Mouse (Mus musculus) midbrain, embryonic 13.5 days (tissue): ENCODE data around the gene Olfr459. TPM values are rescaled to one million over a fixed set of nuclear protein-coding genes. Genes with fewer than 3 reads are reported as not detected.

ENCODE experiments used
- ATAC-seq: fragments of 200-750 bp; cut with Nextera tagmentation; 2 replicates; pipeline ENCODE4 v1.8.0; 2017; ENCODE audit warnings: mild to moderate bottlenecking, moderate TSS enrichment, moderate library complexity
- H3K27ac ChIP-seq: fragments of 300-500 bp; sonication (generic); 2 replicates; pipeline ENCODE4 v1.5.1; 2015; ENCODE audit warnings: inconsistent platforms, mild to moderate bottlenecking, moderate library complexity
- H3K27me3 ChIP-seq: fragments of 300-500 bp; sonication (generic); 2 replicates; pipeline ENCODE4 v1.6.1; 2015; ENCODE audit warnings: mild to moderate bottlenecking, inconsistent platforms
- H3K36me3 ChIP-seq: fragments of 300-500 bp; sonication (generic); 2 replicates; pipeline ENCODE4 v1.6.1; 2015; ENCODE audit warnings: mild to moderate bottlenecking, inconsistent platforms
- H3K4me1 ChIP-seq: fragments of 300-500 bp; sonication (generic); replicated peaks from 2 replicates; pipeline ENCODE4 v1.6.1; 2015; ENCODE audit warnings: inconsistent platforms
- H3K4me2 ChIP-seq: fragments of 300-500 bp; sonication (generic); replicated peaks from 2 replicates; pipeline ENCODE4 v1.6.1; 2015; ENCODE audit warnings: moderate library complexity, mild to moderate bottlenecking, inconsistent platforms
- H3K4me3 ChIP-seq: fragments of 300-500 bp; sonication (generic); replicated peaks from 2 replicates; pipeline ENCODE4 v1.5.1; 2015; ENCODE audit warnings: mild to moderate bottlenecking, inconsistent platforms
- H3K9ac ChIP-seq: fragments of 300-500 bp; sonication (generic); replicated peaks from 2 replicates; pipeline ENCODE4 v1.6.1; 2015; ENCODE audit warnings: mild to moderate bottlenecking, inconsistent platforms
- H3K9me3 ChIP-seq: fragments of 300-500 bp; sonication (generic); 2 replicates; pipeline ENCODE4 v1.6.1; 2016; ENCODE audit warnings: mild to moderate bottlenecking, inconsistent platforms
- WGBS: fragments of 180-500 bp; shearing (Covaris S2); methylation state at CpG from one replicate; pipeline ENCODE4 v1.1.7; 2015; 5-methylcytosine and 5-hydroxymethylcytosine counted together
- polyA plus RNA-seq: library from polyadenylated mRNA; unstranded; fragments of >200 nt; fragmentation: Nextera tagmentation; extraction: Ambion mirVana; gene quantifications from 2 replicates; pipeline ENCODE4 v1.2.1, GENCODE M21; 2015

Olfr459 gene
- polyA plus RNA-seq, 1 experiment from 2014 or later: not detected

DNA sequence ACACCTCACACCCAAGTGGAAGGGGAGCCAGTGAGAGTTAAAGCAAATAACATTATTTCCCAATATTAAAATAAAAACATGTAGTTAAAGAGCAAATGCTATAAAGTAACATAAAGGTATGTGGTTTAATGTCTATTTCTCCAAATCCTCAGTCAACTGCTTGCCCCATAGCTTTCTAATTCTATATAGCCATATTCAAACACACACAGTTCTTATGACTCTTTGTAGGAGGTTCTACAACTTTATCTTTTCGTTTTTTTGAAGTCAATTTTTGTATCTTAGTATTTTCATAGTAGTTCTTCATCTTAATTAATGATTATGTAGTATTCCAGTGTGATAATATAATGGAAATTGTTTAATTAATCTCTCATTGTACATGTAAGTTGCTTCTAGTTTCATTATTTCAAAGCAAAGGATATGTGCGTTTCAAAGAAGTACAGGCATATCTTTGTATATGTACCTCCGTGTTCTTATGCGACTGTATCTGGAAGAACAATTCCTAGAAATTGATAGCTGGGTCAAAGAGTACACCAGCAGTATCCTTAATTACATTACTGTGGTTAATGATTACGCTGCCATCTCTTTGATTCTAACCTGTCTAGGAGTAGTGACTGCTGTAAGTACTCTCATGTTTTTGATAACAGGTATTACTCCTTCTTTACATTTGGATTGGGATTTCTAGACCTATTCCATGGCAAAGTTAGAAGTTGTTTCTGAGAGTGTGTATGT, 30.1 kb downstream of the Olfr459 start:
- H3K4me3 ChIP-seq: no peak overlapping the region
- H3K4me2 ChIP-seq: no peak overlapping the region
- no peaks in the 10 kb centered on the region for H3K36me3 ChIP-seq
- no peak overlapping the region for H3K27ac ChIP-seq
- no peaks in the 10 kb centered on the region for H3K4me1 ChIP-seq
- H3K27me3 ChIP-seq: no peaks in the 10 kb centered on the region
- H3K9ac ChIP-seq: no peak overlapping the region
- ATAC-seq: no peak
- no peaks in the 10 kb centered on the region for H3K9me3 ChIP-seq
- WGBS: 77% methylated on average over 5 of the region's 5 CpGs

DNA sequence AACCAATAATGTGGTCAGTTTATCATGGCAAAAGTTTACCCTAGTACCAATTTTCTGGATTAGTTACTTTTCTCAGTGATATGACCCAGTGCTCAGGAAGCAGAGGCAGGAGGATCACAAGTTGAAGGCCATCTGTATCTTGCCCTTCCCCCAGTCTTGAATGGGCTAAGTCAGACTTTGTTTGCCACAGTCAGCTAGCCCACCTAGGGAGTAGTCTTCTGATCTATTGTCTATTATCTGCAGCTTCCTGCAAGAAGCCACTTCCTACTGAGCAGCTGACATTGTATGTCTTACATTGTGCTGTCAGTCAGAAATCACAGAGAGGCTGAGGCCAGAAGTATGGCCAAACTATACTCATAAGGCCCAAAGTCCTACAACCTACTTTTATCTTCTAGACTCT, 33.9 kb downstream of the Olfr459 start:
- Histone ChIP-seq H3K4me1 (no peaks in the 10 kb centered on the region), H3K4me3 (no peak overlapping the region), H3K4me2 (no peak overlapping the region), H3K27me3 (no peaks in the 10 kb centered on the region), H3K9ac (no peak overlapping the region), H3K27ac (no peak overlapping the region), H3K36me3 (no peaks in the 10 kb centered on the region), H3K9me3 (no peaks in the 10 kb centered on the region)
- no peak for ATAC-seq

DNA sequence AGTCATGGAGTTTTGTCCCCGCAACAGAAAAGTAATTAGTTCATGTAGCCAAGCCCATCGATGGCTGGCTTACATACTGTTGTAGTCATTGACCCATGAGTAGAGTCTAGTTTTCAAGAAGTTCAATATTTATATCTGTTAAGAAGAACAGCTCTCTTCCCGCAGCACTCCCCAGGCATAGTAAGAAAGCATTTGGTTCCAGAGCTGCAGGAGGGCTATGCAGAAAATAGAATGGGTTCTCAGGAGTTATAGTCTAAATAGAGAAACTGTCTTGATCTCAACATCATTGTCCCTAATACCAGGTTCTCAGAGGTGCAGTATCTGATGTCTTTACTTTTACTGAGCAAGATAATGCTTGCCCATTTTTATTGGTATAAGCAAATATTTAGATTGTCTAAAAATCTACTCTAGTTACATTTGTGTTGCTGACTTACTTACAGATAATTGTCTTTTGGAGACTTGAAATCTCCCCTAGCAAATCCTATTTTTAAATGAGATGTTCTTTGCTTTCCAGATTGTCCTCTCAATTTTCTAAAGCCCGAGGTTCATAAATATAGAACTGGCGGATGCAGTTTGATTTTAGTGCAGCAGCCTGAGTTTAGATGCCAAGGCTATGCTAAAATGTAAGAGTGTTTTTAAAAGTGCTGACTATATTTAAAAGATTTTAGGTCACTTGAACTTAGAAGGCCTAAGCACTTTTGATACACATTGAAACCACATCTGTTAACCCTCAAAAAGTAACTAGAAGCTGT, 40.1 kb downstream of the Olfr459 start:
- H3K9me3 ChIP-seq: no peaks in the 10 kb centered on the region
- no peaks in the 10 kb centered on the region for H3K4me1 ChIP-seq
- no peak overlapping the region for H3K4me3 ChIP-seq
- no peaks in the 10 kb centered on the region for H3K27me3 ChIP-seq
- H3K9ac ChIP-seq: no peak overlapping the region
- H3K36me3 ChIP-seq: no peaks in the 10 kb centered on the region
- WGBS: 92% methylated on average over 5 of the region's 5 CpGs
- no peak overlapping the region for H3K4me2 ChIP-seq
- no peak overlapping the region for H3K27ac ChIP-seq
- ATAC-seq: no peak

DNA sequence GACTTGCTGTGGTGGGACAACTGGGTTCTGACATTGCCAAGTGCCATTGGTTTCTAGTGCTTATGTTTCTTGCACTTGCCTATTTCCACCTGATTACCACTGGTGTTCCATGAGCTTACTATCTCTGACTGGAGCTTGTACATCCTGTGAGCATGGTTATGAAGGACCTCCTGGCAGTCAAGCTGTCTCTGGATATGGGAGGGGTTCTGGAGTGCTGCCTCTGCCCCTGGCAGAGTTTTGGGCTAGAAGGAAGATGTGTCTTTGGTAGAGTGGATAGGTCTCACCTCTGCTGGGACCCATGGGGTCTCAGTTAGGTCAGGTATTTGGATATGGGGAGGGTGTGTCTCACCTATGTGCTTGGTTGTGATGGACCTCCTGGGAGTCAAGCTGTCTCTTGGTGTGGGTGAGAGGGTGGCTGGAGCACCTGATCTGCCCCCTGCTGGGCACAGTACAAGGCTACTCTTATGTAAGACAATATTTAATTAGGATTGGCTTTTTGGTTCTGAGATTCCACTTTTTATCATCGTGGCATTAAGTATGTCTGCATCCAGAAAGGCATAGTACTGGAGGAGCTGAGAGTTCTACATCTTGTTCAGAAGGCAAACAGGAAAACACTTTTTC, 46.9 kb downstream of the Olfr459 start:
- Histone ChIP-seq H3K9ac (no peak overlapping the region), H3K4me2 (no peak overlapping the region), H3K36me3 (no peaks in the 10 kb centered on the region), H3K4me1 (no peaks in the 10 kb centered on the region), H3K9me3 (no peaks in the 10 kb centered on the region), H3K27me3 (no peaks in the 10 kb centered on the region), H3K27ac (no peak overlapping the region), H3K4me3 (no peak overlapping the region)
- no peak for ATAC-seq
- 85% methylated on average over 1 of the region's 1 CpGs for WGBS

DNA sequence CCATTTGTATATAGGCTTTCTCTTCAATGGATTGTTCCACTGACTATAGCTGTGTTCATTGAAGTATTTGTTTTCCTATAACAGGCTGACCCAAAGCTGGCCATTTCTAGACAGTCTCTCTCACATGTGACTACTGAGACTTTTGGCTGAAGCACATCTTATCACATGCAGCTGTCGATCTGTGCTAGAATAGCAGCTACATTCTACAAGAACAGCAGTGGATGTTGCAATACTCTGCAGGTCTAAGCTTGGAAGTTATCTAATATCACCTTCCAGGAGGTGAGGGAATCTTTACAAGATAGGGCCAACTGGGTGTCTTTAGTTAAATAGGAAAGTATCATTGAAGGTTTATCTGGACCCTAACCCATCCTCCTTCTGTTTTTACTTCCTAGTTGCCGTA, 53.5 kb downstream of the Olfr459 start:
- no peak overlapping the region for H3K27ac ChIP-seq
- H3K9me3 ChIP-seq: no peaks in the 10 kb centered on the region
- 89% methylated on average over 2 of the region's 2 CpGs for WGBS
- no peak for ATAC-seq
- H3K4me2 ChIP-seq: no peak overlapping the region
- H3K4me3 ChIP-seq: no peak overlapping the region
- H3K4me1 ChIP-seq: no peaks in the 10 kb centered on the region
- no peaks in the 10 kb centered on the region for H3K36me3 ChIP-seq
- H3K9ac ChIP-seq: no peak overlapping the region
- no peaks in the 10 kb centered on the region for H3K27me3 ChIP-seq

Other genes with a start within 250 kb of the Olfr459 start
- 26.6 and 31.2 TPM in 2 replicates for gene Ephb6, start 169.7 kb downstream of the Olfr459 start, polyA plus RNA-seq
- 0.67 and 0.90 TPM in 2 replicates for gene Trpv6, start 138.8 kb downstream of the Olfr459 start, polyA plus RNA-seq
- gene Trpv5, start 94.4 kb downstream of the Olfr459 start, polyA plus RNA-seq: not detected in 2 replicates
- not detected in 2 replicates for gene Llcfc1, start 90.7 kb downstream of the Olfr459 start, polyA plus RNA-seq
- gene Kel, start 70.8 kb downstream of the Olfr459 start, polyA plus RNA-seq: 0.78 and 1.2 TPM in 2 replicates
- gene Pip, start 72.4 kb upstream of the Olfr459 start, polyA plus RNA-seq: not detected in 2 replicates
- gene Sval2, start 77.8 kb upstream of the Olfr459 start, polyA plus RNA-seq: not detected in 2 replicates
- not detected in 2 replicates for gene Sval1, start 176.5 kb upstream of the Olfr459 start, polyA plus RNA-seq
- not detected in 2 replicates for gene Sval3, start 193.0 kb upstream of the Olfr459 start, polyA plus RNA-seq